Mouse (Mus musculus) right cerebral cortex, postnatal 4 days (tissue): Measurements from ENCODE around the gene Uggt1.
A peak's percentile ranks its signal among the peaks of the same experiment; 100 is the strongest.

Source experiments
- DNase-seq: peaks from one replicate; pipeline ENCODE4 v3.0.0-alpha.2; 2022

The Uggt1 gene

DNA sequence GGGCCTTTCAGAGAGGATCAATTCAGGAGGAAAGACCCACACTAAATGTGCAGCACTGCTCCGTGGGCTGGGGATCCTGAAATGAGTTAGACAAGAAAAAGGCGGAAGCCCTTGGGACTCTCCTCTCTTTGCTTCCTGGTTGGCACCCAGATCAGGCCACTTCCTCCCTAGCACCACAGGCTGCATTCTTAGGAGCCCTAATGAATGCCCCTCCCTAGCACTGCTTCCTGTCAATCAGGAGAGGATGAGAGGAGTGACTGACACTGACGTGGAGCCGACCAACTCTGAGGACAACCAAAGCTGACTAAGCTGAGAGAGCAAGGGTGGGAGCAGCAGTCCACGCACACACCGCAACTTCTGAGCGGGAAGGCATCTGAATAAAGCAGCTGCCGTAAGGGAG lies 81.8 kb downstream of the Uggt1 start:
- DNase-seq = no peak

- no peak for DNase-seq
Measured at GRCm38 (mm10) chr1:36161208-36161607, 83.3 kb downstream of the Uggt1 start.

DNA sequence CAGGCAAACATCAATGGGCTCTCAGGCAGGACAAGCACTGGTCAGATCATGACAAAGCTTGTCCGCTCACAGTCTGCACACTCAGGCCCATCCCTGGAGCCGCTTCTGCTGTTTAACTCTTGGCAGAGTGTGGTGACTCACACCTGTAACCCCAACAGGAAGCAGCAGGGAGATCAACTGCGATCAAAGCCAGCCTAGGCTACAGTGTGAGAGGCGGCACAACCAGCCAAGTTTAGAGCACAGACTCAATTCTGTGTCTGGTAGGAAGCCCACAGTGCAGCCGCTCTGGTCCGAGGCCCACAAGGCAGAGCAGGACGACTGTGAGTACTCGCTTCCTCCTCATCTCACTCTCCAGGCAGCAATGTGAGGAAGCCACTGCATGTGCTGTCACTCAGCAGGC lies 84.3 kb downstream of the Uggt1 start:
- DNase-seq = no peak

DNA sequence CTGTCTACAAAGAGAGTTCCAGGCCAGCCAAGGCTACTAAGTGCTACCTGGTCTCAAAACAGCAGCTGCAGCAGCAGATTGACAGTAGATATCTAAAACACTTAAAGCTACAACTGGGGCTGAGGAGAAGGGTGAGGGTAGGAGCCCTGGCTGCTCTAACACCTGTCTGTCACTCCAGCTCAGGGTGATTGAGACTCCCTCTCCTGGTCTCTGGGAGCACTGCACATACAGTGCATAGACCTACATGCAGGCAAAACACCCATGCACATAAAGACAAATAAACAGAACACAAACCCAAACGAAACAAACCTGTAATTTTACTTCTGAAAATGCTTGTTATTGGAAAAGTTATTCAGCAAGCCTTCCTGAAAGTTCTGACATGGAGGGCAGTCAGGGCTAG lies 95.1 kb downstream of the Uggt1 start:
- DNase-seq = peak; percentile 27

DNA sequence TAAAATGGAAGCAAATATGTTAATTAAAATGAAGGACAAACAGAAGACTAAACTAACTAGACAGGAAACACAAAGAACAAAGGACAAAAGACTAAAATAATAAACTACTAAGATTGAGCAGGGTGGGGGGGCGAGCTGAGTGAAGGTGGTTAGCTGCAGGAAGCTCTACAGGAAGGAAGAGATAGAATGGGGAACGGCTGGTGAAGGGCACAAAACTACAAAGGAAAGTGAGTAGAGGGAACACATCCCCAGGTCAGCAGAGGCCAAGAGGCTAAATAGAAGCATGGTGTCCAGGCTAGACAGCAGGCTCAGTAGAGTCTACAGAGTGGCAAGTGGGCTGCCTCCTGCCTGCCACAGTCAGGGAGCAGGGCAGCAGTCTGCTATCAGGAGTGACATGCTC lies 95.7 kb downstream of the Uggt1 start:
- DNase-seq = no peak

GRCm38 (mm10) chr1:36145050-36145449 lies 99.5 kb downstream of the Uggt1 start:
- DNase-seq = peak; percentile 51

- DNase-seq = no peak
Measured at GRCm38 (mm10) chr1:36140311-36140710, 104.2 kb downstream of the Uggt1 start.

- DNase-seq = peak; percentile 76
Measured at GRCm38 (mm10) chr1:36134584-36134983, 109.9 kb downstream of the Uggt1 start.

GRCm38 (mm10) chr1:36133647-36134046 lies 110.9 kb downstream of the Uggt1 start:
- no peak for DNase-seq

GRCm38 (mm10) chr1:36133041-36133440 lies 111.5 kb downstream of the Uggt1 start:
- no peak for DNase-seq

DNA sequence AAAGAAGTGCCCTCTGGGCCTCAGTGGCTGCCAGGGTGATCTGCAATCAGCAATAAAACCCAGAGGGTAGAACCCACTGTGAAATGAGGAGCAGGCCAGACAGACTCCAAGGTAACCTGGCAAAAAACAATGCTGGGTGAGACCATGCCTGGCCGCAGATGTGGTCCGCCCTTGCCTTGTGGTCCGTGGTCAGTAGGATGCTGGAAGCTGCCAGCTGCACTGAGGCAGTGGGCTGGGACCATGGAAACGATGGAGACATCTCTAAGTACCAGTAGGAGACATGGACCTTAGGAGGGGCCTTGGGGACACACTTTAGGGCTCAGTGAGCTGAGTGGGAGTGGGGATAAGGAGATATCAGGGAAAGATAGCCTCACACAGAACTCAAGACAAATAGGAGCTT lies 112.3 kb downstream of the Uggt1 start:
- DNase-seq = no peak

DNA sequence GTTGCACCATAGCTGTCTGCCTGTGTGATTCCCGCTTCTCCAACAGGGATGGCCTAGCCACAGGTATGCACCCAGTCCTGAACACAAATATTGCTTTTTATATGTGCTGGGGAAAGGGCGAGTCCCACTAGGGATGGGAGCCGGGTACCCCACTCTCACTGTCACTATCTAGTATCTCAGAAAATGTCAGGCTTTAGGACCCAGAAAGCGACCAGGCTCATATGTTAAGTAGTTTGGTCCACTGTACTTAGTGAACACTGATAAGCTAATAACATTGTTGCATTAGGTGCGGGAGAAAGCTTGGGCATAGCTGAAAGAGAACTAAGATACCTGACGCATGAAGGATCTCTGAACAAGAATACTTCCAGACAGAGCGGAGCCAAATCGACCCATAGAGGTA lies 112.8 kb downstream of the Uggt1 start:
- no peak for DNase-seq

- DNase-seq = no peak
Measured at GRCm38 (mm10) chr1:36131154-36131553, 113.4 kb downstream of the Uggt1 start.

DNA sequence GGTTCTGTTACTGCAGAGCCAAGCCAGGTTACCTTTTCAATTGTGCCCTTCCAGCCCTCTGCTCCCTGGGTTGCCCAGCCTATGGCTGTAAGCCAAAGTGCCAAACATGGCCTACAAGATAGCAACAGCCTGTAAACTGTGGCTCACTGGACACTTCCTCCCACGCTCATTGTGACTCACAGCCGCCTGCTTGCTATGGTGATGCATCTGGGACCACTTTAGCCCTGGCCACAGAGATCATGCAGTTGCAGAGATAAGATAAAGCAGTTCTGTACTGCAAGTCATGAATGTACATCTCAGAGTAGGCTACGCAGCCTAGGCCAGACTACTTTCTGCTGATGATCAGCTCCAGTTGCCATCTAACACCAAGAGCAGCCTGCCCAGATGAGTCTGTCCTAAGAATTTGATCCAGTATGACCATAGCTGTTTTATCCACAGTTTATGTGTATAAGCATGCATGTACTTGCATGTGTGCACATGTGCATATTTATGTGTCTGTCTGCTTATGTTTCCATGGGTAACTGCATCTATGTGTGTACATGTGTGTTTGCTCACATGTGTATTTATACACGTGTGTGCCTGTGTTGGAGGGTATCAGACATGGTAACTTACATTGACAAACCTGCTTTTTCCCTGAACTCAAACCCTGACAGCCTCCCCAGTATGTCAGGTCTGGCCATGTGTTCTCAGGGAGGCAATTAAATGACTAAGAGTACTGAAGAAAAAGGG lies 114.0 kb downstream of the Uggt1 start:
- DNase-seq = no peak

GRCm38 (mm10) chr1:36129881-36130280 lies 114.6 kb downstream of the Uggt1 start:
- no peak for DNase-seq

- DNase-seq = no peak
Measured at GRCm38 (mm10) chr1:36129126-36129525, 115.4 kb downstream of the Uggt1 start.

- DNase-seq = no peak
Measured at GRCm38 (mm10) chr1:36125076-36125475, 119.4 kb downstream of the Uggt1 start.

DNA sequence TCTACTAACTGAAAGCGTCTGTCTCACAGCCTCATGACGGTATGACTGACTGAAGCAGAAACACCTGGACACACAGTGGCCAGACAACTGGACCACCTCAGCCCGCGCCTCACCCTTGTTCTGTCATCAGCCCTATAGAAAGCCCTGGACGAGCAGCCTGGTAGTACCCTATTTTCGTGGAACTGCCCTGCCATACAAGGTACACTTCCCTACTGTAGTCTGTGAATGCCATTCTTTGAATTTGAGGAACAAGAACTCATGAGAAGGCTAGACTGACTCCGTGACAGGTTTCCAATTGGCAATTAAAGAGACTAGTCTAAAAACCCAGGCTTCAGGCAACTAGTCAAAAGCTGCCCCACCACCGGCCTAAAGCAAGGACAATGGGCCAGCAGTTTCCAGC lies 123.3 kb downstream of the Uggt1 start:
- no peak for DNase-seq

- no peak for DNase-seq
Measured at GRCm38 (mm10) chr1:36119426-36119825, 125.1 kb downstream of the Uggt1 start.

DNA sequence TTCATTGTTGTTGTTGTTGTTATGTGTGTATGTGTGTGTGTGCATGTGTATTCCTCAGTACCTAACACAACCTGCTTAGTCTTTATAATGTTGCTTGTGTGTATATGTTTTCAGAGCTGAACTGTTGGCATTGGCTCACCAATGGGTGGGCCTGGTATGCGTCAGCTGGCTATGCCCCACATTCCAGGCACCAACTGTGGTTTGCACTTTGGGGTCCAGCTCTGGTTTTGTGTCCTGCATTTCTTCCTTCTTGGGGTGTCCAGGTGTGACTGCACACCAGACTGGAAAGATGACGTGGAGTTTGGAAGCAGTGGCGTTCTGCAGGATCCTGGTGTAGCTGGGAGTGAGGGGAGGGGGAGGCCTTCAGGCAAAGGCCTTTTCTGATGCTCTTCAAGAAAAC lies 125.6 kb downstream of the Uggt1 start:
- no peak for DNase-seq

DNA sequence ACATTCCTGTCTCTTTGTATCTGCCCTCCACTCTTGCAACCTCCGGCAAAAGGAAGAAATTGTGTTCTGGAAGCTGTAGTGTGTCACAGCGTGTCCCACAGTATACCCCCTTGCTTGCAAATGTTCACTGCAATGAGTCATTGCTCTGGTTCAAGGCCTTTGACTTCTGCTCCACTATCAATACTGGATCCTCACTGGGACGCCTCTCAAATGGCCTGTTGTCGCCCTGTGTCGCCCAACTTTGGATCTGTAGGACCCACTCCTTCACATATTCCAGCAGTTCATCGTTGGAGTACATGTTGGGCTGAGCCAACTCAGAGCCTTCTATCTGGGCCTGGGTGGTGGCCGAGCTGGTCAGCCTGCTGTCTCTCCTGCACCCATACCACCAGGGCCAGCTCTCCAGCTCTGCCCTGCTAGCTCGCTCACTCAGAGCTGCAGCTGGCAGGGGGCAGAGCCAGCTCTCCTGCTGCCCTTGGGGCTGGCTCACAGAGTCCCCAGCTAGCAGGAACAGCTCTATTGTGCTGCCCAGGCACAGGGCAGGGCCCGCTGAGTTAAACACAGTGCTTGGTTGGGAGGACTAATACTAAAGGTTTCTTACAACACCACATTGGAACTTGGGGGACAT lies 126.3 kb downstream of the Uggt1 start:
- DNase-seq = no peak

DNA sequence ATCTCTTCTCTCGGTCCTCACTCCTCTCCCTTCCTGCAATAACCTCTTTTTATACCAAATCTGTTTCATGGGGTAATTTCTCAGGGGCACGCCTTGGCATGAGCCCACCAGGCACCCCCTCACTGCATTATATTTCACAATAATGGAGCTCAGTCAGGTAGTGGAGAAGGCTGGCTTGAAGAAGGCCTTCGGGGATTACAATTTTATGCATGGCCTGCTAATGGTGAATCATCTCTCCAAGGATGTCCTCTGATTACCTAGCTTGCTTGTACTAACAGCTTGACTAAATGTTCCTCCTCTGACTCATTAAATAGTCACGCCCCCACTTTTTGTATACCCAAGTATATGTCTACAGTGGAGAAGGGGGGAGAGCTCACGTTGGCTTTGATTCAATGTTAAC lies 128.0 kb downstream of the Uggt1 start:
- DNase-seq = no peak

DNA sequence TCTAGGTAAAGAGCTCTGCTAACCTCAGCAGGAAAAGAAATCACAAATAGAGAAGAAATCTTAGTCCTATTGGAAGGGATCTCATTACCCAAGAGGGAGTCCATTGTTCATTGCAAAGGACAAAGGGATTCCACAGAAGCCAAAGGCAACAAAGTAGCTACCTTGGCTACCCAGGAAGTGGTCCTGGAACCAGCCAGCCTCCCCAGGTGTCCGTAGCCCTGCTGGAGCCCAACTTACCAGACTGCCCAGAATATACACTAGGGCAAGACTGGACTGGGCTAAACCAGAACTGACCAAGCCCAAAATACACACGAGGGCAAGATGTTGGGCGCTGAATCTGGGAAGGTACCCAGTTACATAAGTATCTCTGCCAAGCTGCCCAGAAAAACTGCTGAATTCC lies 129.7 kb downstream of the Uggt1 start:
- DNase-seq = no peak

GRCm38 (mm10) chr1:36113670-36114069 lies 130.8 kb downstream of the Uggt1 start:
- no peak for DNase-seq

- DNase-seq = no peak
Measured at GRCm38 (mm10) chr1:36112665-36113064, 131.9 kb downstream of the Uggt1 start.
